Mouse (Mus musculus): ENCODE measurements around the gene Sirt4. TPM values are rescaled to one million over a fixed set of nuclear protein-coding genes. Genes with fewer than 3 reads are reported as not detected.

Sirt4 gene
- polyA plus RNA-seq (2017; shearing (Covaris generic)): 19.2 TPM

GRCm38 (mm10) chr5:115483947-115484920 lies at the start of gene Sirt4:
Gene Sirt4, minus strand, starts transcription at chr5:115484725.

DNA sequence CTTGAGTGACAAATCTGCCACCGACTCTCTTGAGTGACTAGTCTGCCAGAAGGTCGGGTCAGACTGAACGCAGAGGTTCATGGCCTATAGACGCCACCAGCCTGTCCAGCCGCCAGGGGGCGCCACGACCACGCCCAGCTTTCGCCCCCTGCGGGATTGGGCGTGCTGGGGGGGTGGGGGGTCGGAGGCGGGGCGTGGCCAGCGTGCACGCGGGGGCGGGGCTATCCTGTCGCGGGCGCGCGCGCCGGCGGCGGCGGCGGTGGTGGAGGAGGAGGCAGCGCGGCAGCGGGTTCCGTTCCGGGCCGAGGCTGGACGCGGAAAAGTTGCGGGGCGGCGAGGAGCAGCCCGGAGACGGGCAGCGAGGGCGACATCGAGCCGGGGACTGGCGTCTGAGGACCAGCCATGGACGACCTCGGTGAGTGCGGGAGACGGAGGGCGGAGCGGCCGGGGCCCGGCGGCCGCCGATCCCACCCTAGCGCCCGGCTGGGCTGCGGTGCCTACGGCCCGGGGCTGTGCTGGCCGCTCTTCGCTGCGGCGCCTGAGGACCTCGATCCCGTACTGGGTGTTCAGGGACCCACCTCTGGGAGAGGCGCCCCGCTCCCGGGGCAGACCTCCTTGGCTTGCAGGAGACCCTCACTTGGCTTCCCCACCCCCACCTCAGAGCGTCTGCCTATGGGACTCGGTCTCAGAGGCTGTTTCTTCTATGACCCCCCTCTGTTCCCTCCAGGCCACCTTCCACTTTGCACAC lies 22.1 kb upstream of the Sirt4 start, which contains the start of gene Pxn:
Gene Pxn (plus strand): TSS at position 223 of the 748 bp plus-strand sequence.

DNA sequence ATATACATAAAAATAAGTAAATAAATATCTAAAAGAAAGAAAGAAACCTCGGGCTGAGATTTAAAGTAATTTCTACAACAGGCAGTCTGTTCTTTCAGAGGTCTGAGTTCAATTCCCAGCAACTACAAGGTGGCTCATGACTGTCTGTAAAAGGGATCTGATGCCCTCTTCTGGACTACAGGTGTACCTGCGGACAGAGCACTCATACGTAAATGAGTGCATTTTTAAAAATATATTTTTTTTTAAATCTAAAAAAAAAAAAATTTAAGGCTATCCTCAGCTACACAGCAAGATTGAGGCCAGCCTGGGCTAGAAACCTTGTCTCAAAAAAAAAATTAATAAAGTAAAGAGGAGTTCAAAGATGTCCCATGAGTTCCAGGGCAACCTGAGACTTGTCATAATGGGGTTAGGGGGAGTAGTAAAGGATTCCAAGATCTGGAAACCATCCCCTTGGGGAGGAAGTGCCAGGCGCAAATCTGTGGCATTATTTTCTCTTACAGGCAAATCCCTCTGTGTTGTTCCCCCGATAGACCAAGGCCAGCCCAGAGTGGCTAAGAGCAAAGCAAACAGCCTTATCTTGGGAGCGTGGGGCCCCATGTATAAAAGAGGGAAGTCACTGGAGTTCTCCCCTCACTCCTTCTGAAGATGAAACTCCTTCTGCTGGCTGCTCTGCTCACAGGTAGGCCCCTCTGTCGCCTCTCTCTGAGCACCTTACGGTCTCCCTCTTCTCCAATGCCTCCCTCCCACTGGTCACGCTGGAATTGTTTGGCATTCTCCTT lies 18.7 kb downstream of the Sirt4 start, which contains the start of gene Pla2g1b:
Gene Pla2g1b (plus strand): TSS at position 621 of the 779 bp plus-strand sequence.

DNA sequence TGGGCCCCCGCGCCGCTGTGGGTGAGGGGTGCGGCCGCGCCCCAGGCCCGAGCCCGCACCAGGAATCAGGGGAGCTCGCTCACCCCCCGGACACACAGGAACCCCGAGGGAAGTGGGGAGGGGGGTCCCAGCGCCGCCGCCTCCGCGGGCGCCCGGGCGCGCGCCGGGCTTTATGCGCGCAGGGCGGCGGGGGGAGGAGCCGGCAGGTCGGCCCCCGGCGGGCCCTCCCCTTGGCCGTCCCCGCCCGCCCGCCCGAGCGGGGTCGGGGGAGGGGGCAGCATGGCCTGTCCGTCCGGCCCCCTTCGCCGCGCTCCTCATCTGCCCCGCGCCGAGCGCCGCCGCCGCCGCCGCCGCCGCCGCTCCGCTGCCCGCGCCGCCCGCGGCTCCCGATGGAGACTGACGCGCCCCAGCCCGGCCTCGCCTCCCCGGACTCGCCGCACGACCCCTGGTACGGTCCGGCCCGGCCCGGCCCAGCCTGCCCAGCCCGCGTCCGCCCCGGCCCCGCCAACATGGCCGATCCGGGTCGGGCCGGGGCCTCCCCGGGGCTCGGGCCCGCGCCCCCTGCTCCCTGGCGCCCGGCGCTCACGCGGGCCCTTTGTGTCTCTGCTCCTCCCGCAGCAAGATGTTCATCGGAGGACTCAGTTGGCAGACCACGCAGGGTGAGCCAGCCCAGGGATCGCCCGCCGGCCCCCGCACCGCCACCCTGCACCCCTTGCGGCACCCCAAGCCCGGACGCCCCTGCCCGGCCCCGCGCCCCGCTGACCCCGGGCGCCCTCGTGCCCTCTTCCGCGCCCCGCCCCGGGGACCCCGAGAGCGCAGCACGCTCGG lies 55.0 kb downstream of the Sirt4 start, which contains the start of gene Msi1:
Gene Msi1 (plus strand): TSS at position 241 of the 828 bp plus-strand sequence.

Other genes with a start within 250 kb of the Sirt4 start
- gene Pop5, start 248.9 kb downstream of the Sirt4 start, polyA plus RNA-seq (2017; shearing (Covaris generic)): 192 TPM
- 131 TPM for gene Rnf10, start 211.8 kb downstream of the Sirt4 start, polyA plus RNA-seq (2017; shearing (Covaris generic))
- 38.0 TPM for gene Coq5, start 205.1 kb downstream of the Sirt4 start, polyA plus RNA-seq (2017; shearing (Covaris generic))
- 468 TPM for gene Dynll1, start 183.7 kb downstream of the Sirt4 start, polyA plus RNA-seq (2017; shearing (Covaris generic))
- 154 TPM for gene Srsf9, start 157.5 kb downstream of the Sirt4 start, polyA plus RNA-seq (2017; shearing (Covaris generic))
- gene Gatc, start 143.5 kb downstream of the Sirt4 start, polyA plus RNA-seq (2017; shearing (Covaris generic)): 27.5 TPM
- 48.4 TPM for gene Triap1, start 143.5 kb downstream of the Sirt4 start, polyA plus RNA-seq (2017; shearing (Covaris generic))
- gene Cox6a1, start 135.7 kb downstream of the Sirt4 start, polyA plus RNA-seq (2017; shearing (Covaris generic)): 526 TPM
- gene Msi1, start 55.1 kb downstream of the Sirt4 start, polyA plus RNA-seq (2017; shearing (Covaris generic)): not detected
- not detected for gene Pla2g1b, start 18.5 kb downstream of the Sirt4 start, polyA plus RNA-seq (2017; shearing (Covaris generic))
- gene Pxn, start 22.0 kb upstream of the Sirt4 start, polyA plus RNA-seq (2017; shearing (Covaris generic)): 54.3 TPM
- gene Rplp0, start 74.7 kb upstream of the Sirt4 start, polyA plus RNA-seq (2017; shearing (Covaris generic)): 1,728 TPM
- 57.4 TPM for gene Gcn1l1, start 80.5 kb upstream of the Sirt4 start, polyA plus RNA-seq (2017; shearing (Covaris generic))
- gene Rab35, start 147.2 kb upstream of the Sirt4 start, polyA plus RNA-seq (2017; shearing (Covaris generic)): 16.1 TPM
- gene Bicdl1, start 246.9 kb upstream of the Sirt4 start, polyA plus RNA-seq (2017; shearing (Covaris generic)): 71.0 TPM

Measured in CD4-positive, CD25-positive, alpha-beta regulatory T cell (primary cell).